Mouse (Mus musculus): ENCODE measurements around the gene Gm14434. TPM values are rescaled to one million over a fixed set of nuclear protein-coding genes. Genes with fewer than 3 reads are reported as not detected.
"Not testable (repeated sequence)": the region's sequence is repeated elsewhere in the genome, so short reads cannot be mapped to it uniquely, and the experiment has no call there.

The Gm14434 gene
- total RNA-seq (2021): not detected in 2 replicates
- long read RNA-seq, experiment 1, partial matches to known transcripts: 0 of 5 reads
- long read RNA-seq, experiment 1, other reads (novel, unspliced or antisense): 1 of 5 reads
- long read RNA-seq, experiment 2, partial matches to known transcripts: 0 of 3 reads
- long read RNA-seq, experiment 2, other reads (novel, unspliced or antisense): 0 of 3 reads

GRCm38 (mm10) chr2:176486683-176487082, at the start of gene Gm14434:
TSS of gene Gm14434 (minus strand) at chr2:176486783.
- not testable (repeated sequence) for DNase-seq

DNA sequence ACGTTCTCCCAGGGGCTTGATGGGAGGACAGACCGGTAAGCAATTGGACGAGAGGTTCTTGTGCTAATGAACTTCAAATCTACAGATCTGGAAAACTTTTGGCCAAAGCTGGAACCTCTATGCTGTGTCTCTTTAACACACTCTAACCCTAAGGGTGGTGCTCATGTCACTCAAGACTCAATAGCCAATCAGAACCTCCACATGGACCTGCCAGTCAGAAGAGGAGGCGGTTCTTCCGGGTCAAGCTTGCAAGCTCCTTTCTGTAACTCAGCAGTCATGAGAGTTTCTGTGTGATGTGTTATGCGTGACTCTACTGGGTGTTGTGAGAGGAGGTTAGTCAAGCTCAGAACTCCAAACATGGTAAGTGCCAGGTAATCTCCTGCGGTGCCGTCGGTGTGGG, 34.2 kb upstream of the Gm14434 start, which contains the start of gene Zfp967:
Gene Zfp967 (plus strand): TSS at position 301 of the 400 bp plus-strand sequence.
- not testable (repeated sequence) for DNase-seq

DNA sequence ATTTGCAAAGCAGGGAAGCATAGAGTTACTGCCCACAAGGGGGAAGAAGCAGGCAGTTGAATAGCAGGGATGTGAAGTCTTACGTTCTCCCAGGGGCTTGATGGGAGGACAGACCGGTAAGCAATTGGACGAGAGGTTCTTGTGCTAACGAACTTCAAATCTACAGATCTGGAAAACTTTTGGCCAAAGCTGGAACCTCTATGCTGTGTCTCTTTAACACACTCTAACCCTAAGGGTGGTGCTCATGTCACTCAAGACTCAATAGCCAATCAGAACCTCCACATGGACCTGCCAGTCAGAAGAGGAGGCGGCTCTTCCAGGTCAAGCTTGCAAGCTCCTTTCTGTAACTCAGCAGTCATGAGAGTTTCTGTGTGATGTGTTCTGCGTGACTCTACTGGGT, 63.3 kb downstream of the Gm14434 start, which contains the start of gene Gm14435:
Gene Gm14435 (plus strand): TSS at position 301 of the 400 bp plus-strand sequence.
- not testable (repeated sequence) for DNase-seq

Other genes with a start within 250 kb of the Gm14434 start
- not detected in 2 replicates for gene Gm11009, start 167.3 kb downstream of the Gm14434 start, total RNA-seq (2021)
- 11.1 and 13.9 TPM in 2 replicates for gene Gm14435, start 63.2 kb downstream of the Gm14434 start, total RNA-seq (2021)
- gene Zfp967, start 34.3 kb upstream of the Gm14434 start, total RNA-seq (2021): not detected in 2 replicates
- gene Gm14308, start 149.6 kb upstream of the Gm14434 start, total RNA-seq (2021): 1.9 and 4.3 TPM in 2 replicates
- gene Zfp973, start 183.7 kb upstream of the Gm14434 start, total RNA-seq (2021): 8.1 and 10.7 TPM in 2 replicates
- 11.2 and 13.9 TPM in 2 replicates for gene Gm14305, start 221.5 kb upstream of the Gm14434 start, total RNA-seq (2021)